Mouse (Mus musculus): Measurements from ENCODE around the gene Fgf18.

Fgf18 gene

GRCm38 (mm10) chr11:33070520-33070919, 76.7 kb downstream of the Fgf18 start:
- no peak for DNase-seq (ENCODE audit: low spot score)

Data from lung, postnatal 25 days (tissue).